Mouse (Mus musculus): Measurements from ENCODE around the gene Tmem253.

DNA sequence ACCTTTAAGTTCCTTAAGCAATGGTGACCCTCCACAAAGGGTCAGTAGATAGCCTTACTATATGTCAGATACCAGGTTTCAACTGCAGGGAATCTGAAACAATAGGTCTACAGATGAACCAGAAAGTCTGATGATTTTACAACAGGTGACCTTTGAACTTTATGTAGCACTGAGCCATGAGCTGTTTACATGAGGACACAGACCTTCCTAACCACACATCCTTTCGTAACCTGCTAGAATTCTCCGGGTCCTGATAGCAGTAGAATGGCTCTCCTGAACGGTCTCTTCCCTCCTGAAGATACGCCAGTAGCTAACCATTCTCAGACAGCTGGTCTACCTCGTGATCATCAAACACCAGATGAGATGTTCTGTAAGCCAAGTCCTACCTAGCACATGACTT, 23.9 kb downstream of the Tmem253 start:
- TF ChIP-seq CTCF (IDR thresholded peaks at IDR 0.05; ENCODE audit: extremely low read depth, insufficient read depth, insufficient read length, insufficient replicate concordance): no peak
- no peak for TF ChIP-seq POLR2A (IDR thresholded peaks at IDR 0.05; ENCODE audit: low read depth, low read length)
